Mouse (Mus musculus) lung, adult 2 months (tissue): ENCODE results near the gene Ldah.

Experiments
- CTCF ChIP-seq: fragments of 200-500 bp; IDR thresholded peaks from 2 replicates; pipeline ENCODE4 v1.5.1; 2011; ENCODE audit warnings: mild to moderate bottlenecking, low read length, control low read depth; ENCODE audit not compliant: insufficient read depth
- POLR2A ChIP-seq: fragments of 200-500 bp; IDR thresholded peaks from 2 replicates; pipeline ENCODE4 v1.6.1; 2011; ENCODE audit warnings: low read depth, mild to moderate bottlenecking, control low read depth, low read length, borderline replicate concordance; ENCODE audit errors: extremely low read depth

DNA sequence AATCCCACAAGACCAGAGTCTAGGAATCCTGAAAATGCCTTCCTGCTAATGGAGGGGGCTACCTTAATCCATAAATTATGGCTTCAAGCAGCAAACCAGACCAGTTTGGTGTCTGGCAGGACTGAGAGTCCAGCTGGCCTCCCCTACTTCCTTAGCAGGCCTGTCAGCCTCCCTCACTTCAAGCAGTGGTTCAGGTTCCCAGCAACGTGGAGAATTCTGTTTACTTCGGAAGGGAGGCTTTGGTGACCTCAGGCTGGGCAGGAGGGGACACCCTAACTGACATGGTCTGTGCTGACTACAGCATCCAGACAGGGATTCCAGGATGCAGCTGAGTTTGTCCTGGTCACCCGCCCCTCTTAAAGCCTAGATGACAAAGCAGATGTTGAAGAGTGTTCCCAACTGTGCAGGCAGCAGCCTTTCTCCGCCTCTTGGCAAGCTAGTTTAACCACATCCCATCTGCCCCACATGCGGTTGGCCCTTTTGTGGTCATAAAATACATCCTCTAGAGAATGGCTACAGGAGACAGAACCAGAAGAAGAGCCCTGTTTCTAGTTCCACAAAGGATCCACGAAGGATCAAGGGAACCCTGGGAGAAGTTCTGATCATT is 87.5 kb downstream of the Ldah start:
- no peak for TF ChIP-seq CTCF
- TF ChIP-seq POLR2A: no peak
